Mouse (Mus musculus) midbrain, postnatal 0 days (tissue): ENCODE data around the gene Gm20696. TPM values are rescaled to one million over a fixed set of nuclear protein-coding genes. Genes with fewer than 3 reads are reported as not detected.

Source experiments
- ATAC-seq: fragments of 200-750 bp; cut with Nextera tagmentation; 2 replicates; pipeline ENCODE4 v1.8.0; 2017; ENCODE audit warnings: moderate number of reproducible peaks, mild to moderate bottlenecking, moderate TSS enrichment, moderate library complexity; ENCODE audit not compliant: low FRiP score
- DNase-seq: peaks from one replicate; pipeline ENCODE4 v3.0.0-alpha.2; 2015; ENCODE audit warnings: low spot score
- H3K27ac ChIP-seq: fragments of 300-500 bp; sonication (generic); 2 replicates; pipeline ENCODE4 v1.5.1; 2014; ENCODE audit warnings: low read depth, mild to moderate bottlenecking, low read length, mixed read lengths
- H3K27me3 ChIP-seq: fragments of 300-500 bp; sonication (generic); 2 replicates; pipeline ENCODE4 v1.6.1; 2014; ENCODE audit warnings: low read length, control low read depth, mixed read lengths; ENCODE audit not compliant: insufficient read depth
- H3K36me3 ChIP-seq: fragments of 300-500 bp; sonication (generic); 2 replicates; pipeline ENCODE4 v1.6.1; 2014; ENCODE audit warnings: low read length, control low read depth, mixed read lengths; ENCODE audit not compliant: insufficient read depth
- H3K4me1 ChIP-seq: fragments of 300-500 bp; sonication (generic); 2 replicates; pipeline ENCODE4 v1.6.1; 2014; ENCODE audit warnings: mild to moderate bottlenecking, control low read depth, antibody characterized with exemption, low read length, mixed read lengths; ENCODE audit not compliant: insufficient read depth
- H3K4me2 ChIP-seq: fragments of 300-500 bp; sonication (generic); 2 replicates; pipeline ENCODE4 v1.6.1; 2014; ENCODE audit warnings: low read depth, mild to moderate bottlenecking, low read length, mixed read lengths; ENCODE audit not compliant: poor library complexity, severe bottlenecking
- H3K4me3 ChIP-seq: fragments of 300-500 bp; sonication (generic); 2 replicates; pipeline ENCODE4 v1.5.1; 2014; ENCODE audit warnings: low read depth, mild to moderate bottlenecking, low read length, moderate library complexity
- H3K9ac ChIP-seq: fragments of 300-500 bp; sonication (generic); replicated peaks from 2 replicates; pipeline ENCODE4 v1.6.1; 2014; ENCODE audit warnings: mild to moderate bottlenecking, low read length, moderate library complexity, mixed read lengths; ENCODE audit not compliant: poor library complexity, severe bottlenecking
- H3K9me3 ChIP-seq: fragments of 300-500 bp; sonication (generic); 2 replicates; pipeline ENCODE4 v1.6.1; 2016; ENCODE audit warnings: low read length, control low read depth
- CTCF ChIP-seq: IDR thresholded peaks from 2 replicates; pipeline ENCODE4 v1.5.1; 2016; ENCODE audit warnings: antibody characterized with exemption, mild to moderate bottlenecking
- WGBS: fragments of 180-500 bp; shearing (Covaris S2); extraction: QIAGEN DNeasy Blood & Tissue Kit; methylation state at CpG from one replicate; pipeline ENCODE4 v1.1.7; 2014; 5-methylcytosine and 5-hydroxymethylcytosine counted together
- polyA plus RNA-seq: library from polyadenylated mRNA; unstranded; fragments of >200 nt; fragmentation: Nextera tagmentation; extraction: Ambion mirVana; gene quantifications from 2 replicates; pipeline ENCODE4 v1.2.1, GENCODE M21; 2015
- total RNA-seq: library from RNA; depleted of rRNA; stranded (reverse); fragments of >200 nt; gene quantifications from 2 replicates; pipeline ENCODE4 v1.2.3, GENCODE M21; 2014

The Gm20696 gene
- total and polyA plus RNA-seq, 2 experiments from 2014 or later = 1.1 to 2.9 TPM

GRCm38 (mm10) chr6:99464449-99464848, 202.1 kb downstream of the Gm20696 start:
- 78% methylated on average over 4 of the region's 4 CpGs for WGBS
- H3K4me1 ChIP-seq = no peaks in the 10 kb centered on the region
- H3K36me3 ChIP-seq = no peaks in the 10 kb centered on the region
- H3K4me3 ChIP-seq = no peak overlapping the region
- H3K4me2 ChIP-seq = no peak overlapping the region
- ATAC-seq = no peak
- H3K27ac ChIP-seq = no peak overlapping the region
- no peak for TF ChIP-seq CTCF
- H3K27me3 ChIP-seq = no peaks in the 10 kb centered on the region
- H3K9ac ChIP-seq = no peak overlapping the region
- no peak for DNase-seq
- no peaks in the 10 kb centered on the region for H3K9me3 ChIP-seq

DNA sequence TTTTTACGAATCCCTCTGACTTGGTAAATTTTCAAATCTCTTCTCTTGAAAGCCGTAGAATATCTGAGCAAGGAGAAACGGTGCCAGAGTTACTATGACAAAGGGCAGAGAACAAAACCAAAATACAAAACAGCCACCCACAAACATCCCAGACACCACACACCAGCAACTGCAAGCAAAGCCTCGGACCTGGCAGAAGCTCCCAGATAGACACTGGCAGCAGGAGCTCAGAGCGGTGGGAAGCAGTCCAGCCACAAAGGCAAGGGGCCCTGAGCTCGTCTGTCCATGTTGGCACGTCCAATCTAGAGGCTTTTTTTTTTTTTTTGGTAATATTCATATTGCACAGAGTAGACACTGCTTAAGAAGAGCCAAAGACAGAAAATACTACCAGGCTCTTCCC, 202.7 kb downstream of the Gm20696 start:
- peak; percentile 62 for DNase-seq
- H3K4me1 ChIP-seq = no peaks in the 10 kb centered on the region

DNA sequence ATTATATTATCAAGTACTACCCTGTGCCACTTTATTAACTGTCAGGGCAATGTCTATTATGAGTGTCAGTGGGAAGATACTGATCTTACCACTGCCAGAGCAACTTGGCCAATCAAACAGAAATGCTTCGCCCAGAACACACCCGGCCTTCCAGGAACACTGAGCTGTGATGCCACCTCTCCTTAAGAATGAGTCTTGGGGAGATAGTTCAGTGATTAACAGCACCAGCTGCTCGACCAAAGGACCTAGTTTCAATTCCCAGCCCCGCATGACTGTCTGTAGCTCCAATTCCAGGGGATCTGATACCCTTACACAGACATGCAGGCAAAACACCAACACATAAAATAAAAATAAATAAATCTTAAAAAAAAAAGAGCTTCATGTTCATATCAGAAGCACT, 207.8 kb downstream of the Gm20696 start:
- TF ChIP-seq CTCF = no peak
- ATAC-seq = no peak

More for the DNA sequence above, 202.7 kb downstream of the Gm20696 start:
- H3K4me2 ChIP-seq = no peak overlapping the region
- no peak for ATAC-seq
- no peaks in the 10 kb centered on the region for H3K9me3 ChIP-seq
- 74% methylated on average over 7 of the region's 7 CpGs for WGBS
- H3K36me3 ChIP-seq = no peaks in the 10 kb centered on the region
- no peak overlapping the region for H3K4me3 ChIP-seq
- no peaks in the 10 kb centered on the region for H3K27me3 ChIP-seq
- TF ChIP-seq CTCF = no peak
- no peak overlapping the region for H3K27ac ChIP-seq
- H3K9ac ChIP-seq = no peak overlapping the region

GRCm38 (mm10) chr6:99453763-99454520, 212.7 kb downstream of the Gm20696 start:
- TF ChIP-seq CTCF = no peak
- H3K4me2 ChIP-seq = no peak overlapping the region
- H3K27ac ChIP-seq = no peak overlapping the region
- H3K9ac ChIP-seq = no peak overlapping the region
- no peaks in the 10 kb centered on the region for H3K4me1 ChIP-seq
- ATAC-seq (no peak), DNase-seq (no peak)
- H3K9me3 ChIP-seq = no peaks in the 10 kb centered on the region
- H3K4me3 ChIP-seq = no peak overlapping the region
- WGBS = 85% methylated on average over 7 of the region's 7 CpGs
- no peaks in the 10 kb centered on the region for H3K36me3 ChIP-seq
- H3K27me3 ChIP-seq = no peaks in the 10 kb centered on the region

More for the DNA sequence above, 207.8 kb downstream of the Gm20696 start:
- H3K9me3 ChIP-seq = no peaks in the 10 kb centered on the region
- H3K4me1 ChIP-seq = no peaks in the 10 kb centered on the region
- no peak overlapping the region for H3K27ac ChIP-seq
- DNase-seq = no peak
- 92% methylated on average over 4 of the region's 4 CpGs for WGBS
- no peaks in the 10 kb centered on the region for H3K36me3 ChIP-seq
- H3K4me2 ChIP-seq = no peak overlapping the region
- no peak overlapping the region for H3K9ac ChIP-seq
- no peak overlapping the region for H3K4me3 ChIP-seq
- H3K27me3 ChIP-seq = no peaks in the 10 kb centered on the region

- H3K4me1 ChIP-seq = no peaks in the 10 kb centered on the region
- no peaks in the 10 kb centered on the region for H3K27me3 ChIP-seq
- 0 out of 2 replicates have a peak, but pooled peaks have one; percentile 14 for TF ChIP-seq CTCF
- no peaks in the 10 kb centered on the region for H3K36me3 ChIP-seq
- DNase-seq (no peak), ATAC-seq (no peak)
- no peaks in the 10 kb centered on the region for H3K9me3 ChIP-seq
- H3K4me3 ChIP-seq = no peak overlapping the region
- H3K9ac ChIP-seq = no peak overlapping the region
- WGBS = 71% methylated on average over 2 of the region's 2 CpGs
- H3K27ac ChIP-seq = no peak overlapping the region
- H3K4me2 ChIP-seq = no peak overlapping the region
Observed at GRCm38 (mm10) chr6:99452638-99453185, 213.9 kb downstream of the Gm20696 start.

DNA sequence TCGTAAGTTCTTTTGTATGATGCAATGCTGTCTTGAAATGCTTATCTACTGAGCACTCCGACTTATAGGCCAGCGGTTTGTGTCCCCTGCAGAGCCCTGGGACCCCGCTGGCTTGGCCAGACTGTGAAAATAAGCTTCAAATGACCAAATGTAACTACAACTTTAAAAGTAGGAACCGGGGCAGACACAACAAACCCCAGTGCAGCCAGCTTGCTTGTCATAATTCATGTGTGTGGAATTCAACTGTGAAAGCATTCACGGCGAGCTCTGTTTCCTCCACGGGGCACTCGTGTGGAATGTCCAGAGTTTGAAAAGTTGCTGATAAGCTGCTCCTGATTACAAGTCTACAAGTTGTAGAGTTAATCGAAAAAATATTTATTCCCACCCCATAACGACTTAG, 215.1 kb downstream of the Gm20696 start:
- no peak for TF ChIP-seq CTCF
- Histone ChIP-seq H3K9me3 (no peaks in the 10 kb centered on the region), H3K27ac (no peak overlapping the region), H3K9ac (no peak overlapping the region), H3K4me2 (no peak overlapping the region), H3K27me3 (no peaks in the 10 kb centered on the region), H3K4me1 (no peaks in the 10 kb centered on the region), H3K36me3 (no peaks in the 10 kb centered on the region), H3K4me3 (no peak overlapping the region)
- 60% methylated on average over 11 of the region's 11 CpGs for WGBS
- ATAC-seq (no peak), DNase-seq (no peak)
